Mouse (Mus musculus) hindbrain, embryonic 16.5 days (tissue): ENCODE results near the gene Espn. TPM values are rescaled to one million over a fixed set of nuclear protein-coding genes. Genes with fewer than 3 reads are reported as not detected.

Source experiments
- ATAC-seq: fragments of 200-750 bp; cut with Nextera tagmentation; 2 replicates; pipeline ENCODE4 v1.8.0; 2017; ENCODE audit warnings: moderate TSS enrichment, moderate library complexity
- H3K27ac ChIP-seq: fragments of 300-500 bp; sonication (generic); 2 replicates; pipeline ENCODE4 v1.5.1; 2014; ENCODE audit warnings: low read depth, mild to moderate bottlenecking, control low read depth, low read length, moderate library complexity
- H3K27me3 ChIP-seq: fragments of 300-500 bp; sonication (generic); replicated peaks from 2 replicates; pipeline ENCODE4 v1.6.1; 2014; ENCODE audit warnings: low read length; ENCODE audit not compliant: control insufficient read depth, insufficient read depth
- H3K36me3 ChIP-seq: fragments of 300-500 bp; sonication (generic); 2 replicates; pipeline ENCODE4 v1.6.1; 2014; ENCODE audit warnings: mild to moderate bottlenecking, low read length, moderate library complexity, mixed read lengths; ENCODE audit not compliant: control insufficient read depth, insufficient read depth
- H3K4me1 ChIP-seq: fragments of 300-500 bp; sonication (generic); 2 replicates; pipeline ENCODE4 v1.6.1; 2014; ENCODE audit warnings: low read depth, low read length; ENCODE audit not compliant: control insufficient read depth, insufficient read depth
- H3K4me2 ChIP-seq: fragments of 300-500 bp; sonication (generic); 2 replicates; pipeline ENCODE4 v1.6.1; 2014; ENCODE audit warnings: mild to moderate bottlenecking, low read length, control low read depth, moderate library complexity
- H3K4me3 ChIP-seq: fragments of 300-500 bp; sonication (generic); 2 replicates; pipeline ENCODE4 v1.5.1; 2014; ENCODE audit warnings: mild to moderate bottlenecking, low read length, control low read depth, moderate library complexity
- H3K9ac ChIP-seq: fragments of 300-500 bp; sonication (generic); 2 replicates; pipeline ENCODE4 v1.6.1; 2014; ENCODE audit warnings: low read depth, mild to moderate bottlenecking, control low read depth, low read length, moderate library complexity
- H3K9me3 ChIP-seq: fragments of 300-500 bp; sonication (generic); 2 replicates; pipeline ENCODE4 v1.6.1; 2014; ENCODE audit warnings: mild to moderate bottlenecking, low read length, moderate library complexity; ENCODE audit not compliant: control insufficient read depth
- WGBS: fragments of 180-500 bp; shearing (Covaris S2); extraction: QIAGEN DNeasy Blood & Tissue Kit; methylation state at CpG from one replicate; pipeline ENCODE4 v1.1.7; 2014; 5-methylcytosine and 5-hydroxymethylcytosine counted together
- polyA plus RNA-seq: library from polyadenylated mRNA; unstranded; fragments of >200 nt; fragmentation: Nextera tagmentation; extraction: Ambion mirVana; gene quantifications from 2 replicates; pipeline ENCODE4 v1.2.1, GENCODE M21; 2015

Espn gene
- polyA plus RNA-seq, 1 experiment from 2014 or later = 0.34 TPM

DNA sequence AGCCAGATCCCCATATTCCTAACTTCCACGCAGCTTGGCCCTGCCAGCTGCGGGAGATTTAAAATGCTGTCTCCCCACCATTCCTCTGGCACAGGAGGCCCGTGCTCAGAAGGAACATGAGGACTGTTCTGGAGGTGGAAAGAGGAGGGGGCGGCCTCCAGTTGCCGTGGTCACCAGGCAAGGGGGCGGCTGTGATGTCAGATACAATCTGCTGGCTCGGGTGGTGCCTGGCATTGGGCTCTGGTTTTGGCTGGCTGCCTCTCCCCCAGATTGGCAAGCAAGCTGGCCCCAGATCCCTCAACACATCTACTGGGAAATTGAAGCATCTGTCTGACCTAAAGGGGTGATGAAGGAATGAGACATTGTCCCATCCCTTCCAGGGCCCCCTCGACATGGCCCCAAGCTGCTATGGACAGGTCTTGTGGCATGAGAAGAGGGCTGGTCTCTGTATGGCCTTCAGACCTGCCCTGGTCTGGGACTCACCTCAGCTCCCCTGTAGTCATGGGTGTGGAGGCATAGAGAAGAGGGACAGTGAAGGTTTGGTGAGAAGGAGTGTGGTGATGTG is 63.5 kb downstream of the Espn start:
- H3K4me3 ChIP-seq = no peak overlapping the region
- H3K9ac ChIP-seq = peak overlapping the region; percentile 43
- WGBS = 33% methylated on average over 8 of the region's 8 CpGs
- peak; percentile 49 for ATAC-seq
- H3K9me3 ChIP-seq = no peaks in the 10 kb centered on the region
- no peak overlapping the region; the same call in 1 of the 2 replicates for H3K27ac ChIP-seq
- H3K36me3 ChIP-seq = no peaks in the 10 kb centered on the region
- no peaks in the 10 kb centered on the region for H3K27me3 ChIP-seq
- peaks cover 25% of the 10 kb centered on the region for H3K4me1 ChIP-seq
- peak overlapping the region; percentile 92; the same call in 1 of the 2 replicates for H3K4me2 ChIP-seq

DNA sequence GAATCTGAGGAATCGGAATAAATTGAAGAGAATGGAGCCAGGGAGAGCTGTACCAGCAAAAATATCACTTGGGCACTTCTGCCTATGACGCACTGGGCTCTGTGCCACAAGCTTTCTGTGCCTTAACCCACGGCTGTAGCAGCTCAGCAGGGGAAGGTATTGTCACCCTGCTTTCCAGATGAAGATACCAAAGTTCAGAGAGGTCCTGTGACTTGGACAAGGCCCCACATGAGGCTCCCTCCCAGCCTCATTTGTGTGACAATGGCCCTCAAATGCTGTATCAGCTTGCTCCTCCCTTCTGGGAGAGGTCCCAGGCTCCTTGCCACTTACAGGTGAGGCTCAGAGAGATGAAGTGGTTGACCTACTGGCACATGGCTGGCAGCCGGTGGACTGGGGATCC is 64.0 kb downstream of the Espn start:
- Histone ChIP-seq H3K27me3 (no peaks in the 10 kb centered on the region), H3K9me3 (no peaks in the 10 kb centered on the region), H3K4me2 (peak overlapping the region; percentile 92), H3K4me3 (no peak overlapping the region), H3K27ac (no peak overlapping the region; the same call in 1 of the 2 replicates), H3K36me3 (no peaks in the 10 kb centered on the region), H3K4me1 (peaks cover 25% of the 10 kb centered on the region), H3K9ac (peak overlapping the region; percentile 43)
- peak; percentile 4; the same call in 1 of the 2 replicates for ATAC-seq
- 9% methylated on average over 4 of the region's 4 CpGs for WGBS

DNA sequence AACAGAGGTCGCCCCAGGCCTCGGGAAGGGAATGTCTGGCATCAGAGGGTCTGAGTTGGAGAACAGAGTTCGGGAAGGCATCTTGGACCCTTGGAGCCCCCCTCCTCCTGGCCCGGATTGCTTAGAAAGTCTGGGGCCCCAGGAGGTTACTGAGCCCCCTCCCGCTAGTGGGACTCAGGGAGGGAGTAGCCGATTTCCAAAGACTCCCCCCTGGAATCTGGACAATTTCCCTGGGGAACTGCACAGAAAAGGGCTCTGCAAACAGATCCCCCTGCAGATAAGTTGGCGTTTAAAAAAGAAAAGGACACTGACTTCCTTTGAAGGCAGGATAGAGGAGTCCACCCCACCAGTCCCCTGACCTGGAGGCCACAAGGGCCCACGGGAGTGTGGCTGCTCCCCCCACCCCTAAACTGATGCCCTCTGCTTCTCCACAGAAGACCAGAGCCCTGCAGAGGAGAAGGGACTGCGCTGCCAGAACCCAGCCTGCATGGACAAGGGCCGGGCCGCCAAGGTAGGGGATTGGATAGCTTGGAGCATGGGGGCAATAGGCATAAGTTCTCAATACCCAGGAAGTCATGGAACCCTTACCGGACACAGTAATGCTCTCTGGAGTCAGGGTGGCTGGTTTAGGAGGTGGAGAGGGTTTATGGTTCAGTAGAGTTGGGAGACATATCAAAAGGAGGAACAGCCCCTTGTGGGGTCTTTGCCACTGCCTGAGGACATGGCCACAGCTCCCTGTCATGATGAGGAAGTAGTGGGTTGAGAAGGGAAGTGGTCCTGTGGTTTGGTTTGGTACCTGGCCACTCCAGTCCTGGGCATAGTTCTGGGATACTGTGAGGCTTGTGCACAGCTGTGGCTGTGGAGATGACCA is 64.7 kb downstream of the Espn start:
- Histone ChIP-seq H3K27ac (no peak overlapping the region; the same call in 1 of the 2 replicates), H3K4me3 (peak overlapping the region; percentile 80), H3K4me2 (peak overlapping the region; percentile 92), H3K9me3 (no peaks in the 10 kb centered on the region), H3K36me3 (no peaks in the 10 kb centered on the region), H3K27me3 (no peaks in the 10 kb centered on the region), H3K4me1 (peaks cover 25% of the 10 kb centered on the region), H3K9ac (peak overlapping the region; percentile 93)
- WGBS = 5% methylated on average over 12 of the region's 12 CpGs
- ATAC-seq = 0 out of 2 replicates have a peak, but pooled peaks have one; percentile 28

DNA sequence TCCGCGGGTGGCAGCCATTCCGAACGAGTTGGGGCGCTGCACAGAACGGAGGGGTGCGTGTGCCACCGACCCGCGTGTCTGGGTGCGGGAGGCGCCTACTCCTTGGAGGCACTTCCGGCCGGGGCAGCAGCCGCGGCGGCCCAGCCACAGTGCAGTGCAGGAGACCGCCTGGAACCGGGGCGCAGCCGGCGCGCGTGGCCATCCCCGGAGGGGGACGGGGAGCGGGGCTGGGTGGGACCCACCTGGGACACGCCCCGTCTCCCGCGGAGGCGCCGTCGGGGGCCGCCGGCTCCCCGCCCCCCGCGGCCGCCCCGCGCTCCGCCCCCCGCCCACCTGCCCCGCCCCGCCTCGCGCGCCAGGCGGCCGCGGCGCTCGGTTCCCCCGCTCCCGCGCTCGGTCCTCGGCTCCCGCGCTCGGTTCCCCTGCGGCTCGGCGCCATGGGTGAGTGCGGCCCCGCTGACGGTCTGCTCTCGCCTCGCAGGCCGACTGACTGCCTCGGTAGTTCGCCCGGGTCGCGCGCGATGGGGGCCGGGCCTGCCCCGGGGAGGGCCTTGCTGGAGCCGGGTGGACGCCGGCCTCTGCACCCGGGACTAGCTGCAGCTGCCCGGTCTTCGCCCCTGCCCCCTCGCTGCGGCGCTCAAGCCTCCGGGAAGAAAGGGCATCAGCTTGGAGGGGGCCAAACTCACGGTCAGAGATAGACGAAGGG is 65.5 kb downstream of the Espn start:
- Histone ChIP-seq H3K27me3 (no peaks in the 10 kb centered on the region), H3K27ac (peak overlapping the region; percentile 67), H3K4me3 (peak overlapping the region; percentile 80), H3K9ac (peak overlapping the region; percentile 93), H3K9me3 (no peaks in the 10 kb centered on the region), H3K36me3 (no peaks in the 10 kb centered on the region), H3K4me1 (peaks cover 25% of the 10 kb centered on the region), H3K4me2 (peak overlapping the region; percentile 92)
- WGBS = 0% methylated on average over 32 of the region's 92 CpGs
- ATAC-seq = peak; percentile 71

DNA sequence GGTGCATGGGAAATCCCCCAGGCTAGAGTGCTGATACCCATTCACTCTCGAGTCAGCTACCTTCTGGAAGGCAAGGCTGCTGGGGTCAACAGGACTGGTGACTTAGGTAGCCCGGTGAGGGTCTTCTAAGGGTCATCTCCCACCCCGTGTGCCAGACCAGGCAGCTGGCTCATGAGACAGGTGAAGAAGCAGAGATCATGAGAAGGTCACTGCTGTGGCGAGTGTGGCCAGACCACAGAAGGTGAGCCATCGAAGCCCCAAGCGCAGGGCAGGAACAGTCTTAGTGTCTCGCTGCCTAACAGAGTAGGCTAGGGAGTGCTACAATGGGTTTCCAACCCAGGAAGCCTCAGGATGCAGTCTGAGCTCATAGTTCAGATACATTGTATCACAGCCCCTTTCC is 67.6 kb downstream of the Espn start:
- no peaks in the 10 kb centered on the region for H3K9me3 ChIP-seq
- H3K36me3 ChIP-seq = no peaks in the 10 kb centered on the region
- 93% methylated on average over 7 of the region's 7 CpGs for WGBS
- no peak overlapping the region for H3K4me2 ChIP-seq
- H3K4me1 ChIP-seq = peaks cover 25% of the 10 kb centered on the region
- no peak overlapping the region for H3K27ac ChIP-seq
- ATAC-seq = no peak
- no peak overlapping the region for H3K4me3 ChIP-seq
- H3K9ac ChIP-seq = no peak overlapping the region
- no peaks in the 10 kb centered on the region for H3K27me3 ChIP-seq

DNA sequence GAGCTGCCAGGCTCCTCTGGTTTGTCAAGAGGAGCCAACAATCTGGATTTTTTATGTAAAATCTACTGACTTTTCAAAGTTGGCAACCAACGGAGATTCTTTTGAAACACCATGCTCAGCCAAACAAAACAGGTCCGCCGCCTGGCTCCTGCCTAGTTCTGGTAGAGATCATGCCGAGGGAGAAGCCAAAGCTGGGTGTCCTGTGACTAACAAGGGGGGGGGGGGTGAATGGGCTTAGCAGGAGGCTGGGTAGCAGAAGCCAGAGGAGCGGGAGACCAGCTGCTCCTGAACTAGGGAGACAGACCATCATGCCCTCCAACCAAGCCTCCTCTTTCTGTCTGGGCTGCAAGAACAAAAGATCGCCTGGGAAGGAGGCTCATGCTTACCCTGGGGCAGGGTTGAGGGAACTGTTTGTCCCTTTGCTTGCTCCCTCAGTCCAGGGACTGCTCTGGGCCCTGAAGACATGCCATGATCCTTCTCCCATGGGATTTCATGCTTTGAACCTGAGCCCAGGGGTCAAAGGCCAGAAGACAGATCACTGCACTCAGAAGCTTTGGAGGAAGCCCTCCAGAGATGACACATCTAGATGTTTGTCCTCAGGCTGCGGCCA is 68.5 kb downstream of the Espn start:
- Histone ChIP-seq H3K9ac (no peak overlapping the region), H3K4me3 (no peak overlapping the region), H3K27me3 (no peaks in the 10 kb centered on the region), H3K9me3 (no peaks in the 10 kb centered on the region), H3K4me1 (peaks cover 22% of the 10 kb centered on the region), H3K4me2 (no peak overlapping the region), H3K36me3 (no peaks in the 10 kb centered on the region), H3K27ac (no peak overlapping the region)
- ATAC-seq = no peak
- WGBS = 57% methylated on average over 7 of the region's 7 CpGs

DNA sequence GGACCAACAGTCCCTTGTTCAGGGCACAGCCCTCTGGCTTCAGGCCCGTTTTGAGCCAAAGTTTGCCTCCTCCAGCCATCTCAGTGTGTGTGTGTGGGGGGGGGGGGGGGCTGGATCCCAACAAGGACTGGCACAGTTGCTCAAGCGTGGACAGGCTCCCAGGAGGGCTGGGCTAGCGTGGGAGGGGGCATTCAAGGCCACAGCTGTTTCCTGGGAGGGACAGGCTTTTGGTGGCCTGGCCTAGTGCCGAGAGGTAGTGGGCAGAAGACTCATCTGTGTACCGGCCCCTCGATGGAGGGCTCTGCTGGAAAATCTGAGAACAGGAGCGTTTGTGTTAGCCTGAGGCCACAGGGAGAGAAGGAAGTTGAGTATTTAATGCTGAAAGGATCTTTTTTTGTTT is 72.2 kb downstream of the Espn start:
- no peak overlapping the region for H3K4me2 ChIP-seq
- no peak for ATAC-seq
- H3K9ac ChIP-seq = no peak overlapping the region
- H3K4me1 ChIP-seq = no peaks in the 10 kb centered on the region
- H3K9me3 ChIP-seq = no peaks in the 10 kb centered on the region
- 56% methylated on average over 7 of the region's 7 CpGs for WGBS
- H3K27ac ChIP-seq = no peak overlapping the region
- no peak overlapping the region for H3K4me3 ChIP-seq
- no peaks in the 10 kb centered on the region for H3K27me3 ChIP-seq
- H3K36me3 ChIP-seq = no peaks in the 10 kb centered on the region

DNA sequence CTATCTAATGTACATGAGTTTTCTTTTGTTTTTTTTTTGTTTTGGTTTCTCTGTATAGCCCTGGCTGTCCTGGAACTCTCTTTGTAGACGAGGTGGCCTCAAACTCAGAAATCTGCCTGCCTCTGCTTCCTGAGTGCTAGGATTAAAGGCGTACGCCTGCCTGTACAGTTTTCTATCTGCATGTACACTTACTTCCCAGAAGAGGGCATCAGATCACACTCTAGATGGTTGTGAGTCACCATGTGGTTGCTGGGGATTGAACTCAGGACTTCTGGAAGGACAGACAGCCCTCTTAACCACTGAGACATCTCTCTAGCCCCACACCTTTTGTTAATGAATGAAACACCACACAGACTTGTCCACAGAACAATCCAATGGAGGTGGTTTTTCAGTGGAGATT is 72.9 kb downstream of the Espn start:
- Histone ChIP-seq H3K36me3 (no peaks in the 10 kb centered on the region), H3K4me3 (no peak overlapping the region), H3K27me3 (no peaks in the 10 kb centered on the region), H3K9ac (no peak overlapping the region), H3K4me1 (no peaks in the 10 kb centered on the region), H3K9me3 (no peaks in the 10 kb centered on the region), H3K27ac (no peak overlapping the region), H3K4me2 (no peak overlapping the region)
- no peak for ATAC-seq
- WGBS = 93% methylated on average over 3 of the region's 3 CpGs
